Mouse (Mus musculus) c-Kit-positive CD71-negative TER-119-negative erythroid progenitor cells, embryonic 14.5 days (primary cell): Measurements from ENCODE around the gene Golph3l.
"Not testable (repeated sequence)": the region's sequence is repeated elsewhere in the genome, so short reads cannot be mapped to it uniquely, and the experiment has no call there.

Source experiments
- DNase-seq: peaks from one replicate; pipeline ENCODE4 v3.0.0-alpha.2; 2013; ENCODE audit warnings: low read depth

Gene Golph3l

GRCm38 (mm10) chr3:95624628-95625503 lies 36.1 kb downstream of the Golph3l start, which contains the start of gene Ensa:
TSS of gene Ensa (plus strand) at chr3:95624993.
- peak; percentile 99 for DNase-seq

GRCm38 (mm10) chr3:95627763-95628162 lies 39.0 kb downstream of the Golph3l start:
- no peak for DNase-seq

- no peak for DNase-seq
Observed at GRCm38 (mm10) chr3:95629755-95630154, 41.0 kb downstream of the Golph3l start.

GRCm38 (mm10) chr3:95630856-95631255 lies 42.1 kb downstream of the Golph3l start:
- no peak for DNase-seq

- DNase-seq = no peak
Observed at GRCm38 (mm10) chr3:95631304-95631703, 42.6 kb downstream of the Golph3l start.

GRCm38 (mm10) chr3:95632648-95633588 lies 44.2 kb downstream of the Golph3l start:
- DNase-seq = no peak

GRCm38 (mm10) chr3:95635636-95636035 lies 46.9 kb downstream of the Golph3l start:
- no peak for DNase-seq

GRCm38 (mm10) chr3:95636072-95636471 lies 47.3 kb downstream of the Golph3l start:
- no peak for DNase-seq

GRCm38 (mm10) chr3:95639694-95640093 lies 51.0 kb downstream of the Golph3l start:
- DNase-seq = no peak

- DNase-seq = no peak
Observed at GRCm38 (mm10) chr3:95643097-95643496, 54.4 kb downstream of the Golph3l start.

- DNase-seq = peak; percentile 80
Observed at GRCm38 (mm10) chr3:95645313-95646235, 56.8 kb downstream of the Golph3l start.

GRCm38 (mm10) chr3:95648016-95648415 lies 59.3 kb downstream of the Golph3l start:
- no peak for DNase-seq

- DNase-seq = peak; percentile 79
Observed at GRCm38 (mm10) chr3:95650276-95651032, 61.7 kb downstream of the Golph3l start.

- DNase-seq = no peak
Observed at GRCm38 (mm10) chr3:95651033-95651373, 62.3 kb downstream of the Golph3l start.

GRCm38 (mm10) chr3:95651391-95652203 lies 62.9 kb downstream of the Golph3l start:
- DNase-seq = no peak

- DNase-seq = no peak
Observed at GRCm38 (mm10) chr3:95652204-95652811, 63.6 kb downstream of the Golph3l start.

- no peak for DNase-seq
Observed at GRCm38 (mm10) chr3:95652871-95653270, 64.1 kb downstream of the Golph3l start.

GRCm38 (mm10) chr3:95653473-95654034 lies 64.8 kb downstream of the Golph3l start:
- no peak for DNase-seq

- DNase-seq = not testable (repeated sequence)
Observed at GRCm38 (mm10) chr3:95654371-95654770, 65.6 kb downstream of the Golph3l start.
